18 mouse cellular contexts compared by ENCODE assay signal in the genomic region with DNA sequence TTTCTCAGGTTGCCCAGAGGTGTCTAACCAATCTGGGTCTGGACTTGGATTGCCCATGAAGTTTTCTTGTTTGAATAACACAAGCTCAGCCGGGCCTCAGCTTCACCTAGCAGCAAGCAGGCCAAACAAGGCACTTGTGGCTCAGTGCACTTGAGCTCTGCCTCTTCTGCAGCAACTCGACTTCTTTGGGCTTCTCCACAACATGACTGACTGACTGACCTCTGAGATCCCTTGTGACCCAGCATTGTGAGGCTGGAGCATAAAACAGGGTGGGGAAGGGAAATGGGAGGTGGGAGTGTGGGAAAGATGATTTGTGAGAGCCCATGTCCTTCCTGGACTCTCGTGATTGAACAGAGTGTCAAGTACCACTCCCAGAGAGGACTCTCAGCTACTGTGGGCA.
DNase-seq lines count a peak whose midpoint lies in the region; ATAC-seq and TF ChIP-seq lines count a peak whose summit lies in the region.
"Had no signal": no experiment of that assay in that cellular context is flagged by ENCODE, and none has a peak within 500 bp of the region (broad histone marks: within the 10 kb centered on the region; RNA-seq: fewer than 3 reads in every experiment).

No protein-coding gene starts in this region.

- TF ChIP-seq EP300 in stomach, postnatal 0 days (optimal IDR thresholded peaks at IDR 0.05): no peak

- H3K4me2 ChIP-seq in liver, embryonic 13.5 days: no peak overlapping the region
- H3K4me2 ChIP-seq in lung, embryonic 16.5 days (ENCODE audit: low read depth, low read length): no peak overlapping the region
- H3K4me2 ChIP-seq in stomach, postnatal 0 days (replicated peaks; ENCODE audit: low read depth): no peak overlapping the region
- H3K4me2 ChIP-seq: hindbrain, embryonic 14.5 days; intestine, embryonic 15.5 days had no signal

- no peak for TF ChIP-seq POLR2A in liver, adult 2 months (IDR thresholded peaks at IDR 0.05; ENCODE audit: extremely low read depth, insufficient read depth, low read length)

- no peak for TF ChIP-seq CTCF in liver, adult 2 months (IDR thresholded peaks at IDR 0.05; ENCODE audit: low read depth, low read length)
- no peak for TF ChIP-seq CTCF in stomach, postnatal 0 days (IDR thresholded peaks at IDR 0.05; ENCODE audit: low read depth)

- H3K4me1 ChIP-seq in liver, adult 2 months (ENCODE audit: control insufficient read depth, insufficient read depth, low read length): peaks cover 16% of the 10 kb centered on the region
- peaks cover 50% of the 10 kb centered on the region for H3K4me1 ChIP-seq in liver, embryonic 13.5 days (replicated peaks)
- peaks cover 22% of the 10 kb centered on the region for H3K4me1 ChIP-seq in lung, embryonic 16.5 days (replicated peaks; ENCODE audit: control insufficient read depth, insufficient read depth, low read length)
- peaks cover 2% of the 10 kb centered on the region; the same call in 1 of the 2 replicates for H3K4me1 ChIP-seq in stomach, postnatal 0 days (replicated peaks; ENCODE audit: control insufficient read depth, insufficient read depth)

- DNase-seq in liver, adult 2 months (ENCODE audit: extremely low read depth, low read depth, low spot score): no peak
- DNase-seq in liver: no peak
- DNase-seq in liver, embryonic 13.5 days: no peak
- no peak for DNase-seq in stomach, postnatal 0 days (ENCODE audit: low spot score)
- no peak for DNase-seq in spleen, postnatal 14 days (ENCODE audit: low spot score in 2 of 2)
- DNase-seq: adrenal gland, adult 8-10 months; cerebellum, adult 8-10 months; forebrain, postnatal 0 days; gastrocnemius, postnatal 14 days; heart, postnatal 10 days; kidney, postnatal 14 days; thymus, postnatal 14 days had no signal

- 0 out of 2 replicates have a peak overlapping the region, but pooled peaks have one; percentile 2 for H3K27ac ChIP-seq in liver, adult 2 months (replicated peaks; ENCODE audit: insufficient read depth, low read depth, low read length)
- peak overlapping the region; percentile 40 for H3K27ac ChIP-seq in liver, embryonic 13.5 days
- H3K27ac ChIP-seq in lung, embryonic 16.5 days (ENCODE audit: low read length): peak overlapping the region; percentile 72
- no peak overlapping the region for H3K27ac ChIP-seq in stomach, postnatal 0 days (replicated peaks)
- H3K27ac ChIP-seq: hindbrain, embryonic 14.5 days; intestine, embryonic 15.5 days had no signal

- H3K36me3 ChIP-seq in liver, adult 2 months (ENCODE audit: control insufficient read depth, insufficient read depth, low read length): peaks cover 4% of the 10 kb centered on the region; the same call in 1 of the 2 replicates
- no peaks in the 10 kb centered on the region for H3K36me3 ChIP-seq in liver, embryonic 13.5 days
- H3K36me3 ChIP-seq in lung, embryonic 16.5 days (ENCODE audit: control insufficient read depth, insufficient read depth, low read length): no peaks in the 10 kb centered on the region
- H3K36me3 ChIP-seq in stomach, postnatal 0 days (ENCODE audit: control insufficient read depth, insufficient read depth, low read length): no peaks in the 10 kb centered on the region
- H3K36me3 ChIP-seq: intestine, embryonic 15.5 days had no signal

- no peaks in the 10 kb centered on the region for H3K79me2 ChIP-seq in liver, adult 2 months (ENCODE audit: control insufficient read depth, insufficient read depth, low read length)

- no peak overlapping the region for H3K4me3 ChIP-seq in liver, adult 2 months (ENCODE audit: insufficient read depth, low read depth, low read length)
- no peak overlapping the region for H3K4me3 ChIP-seq in liver, embryonic 13.5 days (replicated peaks)
- no peak overlapping the region for H3K4me3 ChIP-seq in lung, embryonic 16.5 days (ENCODE audit: low read length)
- no peak overlapping the region for H3K4me3 ChIP-seq in stomach, postnatal 0 days (ENCODE audit: low read depth, low read length)
- H3K4me3 ChIP-seq: intestine, embryonic 15.5 days had no signal

- H3K9me3 ChIP-seq in liver, embryonic 13.5 days (replicated peaks): no peaks in the 10 kb centered on the region
- no peaks in the 10 kb centered on the region for H3K9me3 ChIP-seq in lung, embryonic 16.5 days (ENCODE audit: control insufficient read depth, low read length)
- no peaks in the 10 kb centered on the region for H3K9me3 ChIP-seq in stomach, postnatal 0 days (ENCODE audit: control insufficient read depth, low read length)
- H3K9me3 ChIP-seq: intestine, embryonic 15.5 days had no signal

- 75% methylated on average over 3 of the region's 3 CpGs for WGBS in liver, adult 2 months
- 38% methylated on average over 3 of the region's 3 CpGs for WGBS in liver, embryonic 13.5 days (ENCODE audit: insufficient replicate concordance)
- 40% methylated on average over 3 of the region's 3 CpGs for WGBS in lung, embryonic 16.5 days
- WGBS in stomach, postnatal 0 days: 52% methylated on average over 3 of the region's 3 CpGs

- ATAC-seq in liver, embryonic 13.5 days (ENCODE audit: low read depth): no peak; the same call in 1 of the 2 replicates
- ATAC-seq in lung, embryonic 16.5 days (ENCODE audit: low read depth): peak; percentile 39
- ATAC-seq in stomach, postnatal 0 days (ENCODE audit: low FRiP score, low TSS enrichment): no peak
- no peak for ATAC-seq in frontal cortex, adult (ENCODE audit: low TSS enrichment)
- ATAC-seq: CD4-positive, CD25-positive, alpha-beta regulatory T cell, adult 4 months; forebrain, postnatal 0 days; intestine, embryonic 15.5 days; midbrain, embryonic 16.5 days had no signal

- no peaks in the 10 kb centered on the region for H3K27me3 ChIP-seq in liver, adult 2 months (ENCODE audit: control insufficient read depth, insufficient read depth, low read length)
- no peaks in the 10 kb centered on the region for H3K27me3 ChIP-seq in liver, embryonic 13.5 days
- H3K27me3 ChIP-seq in lung, embryonic 16.5 days (ENCODE audit: control insufficient read depth, insufficient read depth, low read depth, low read length): no peaks in the 10 kb centered on the region
- H3K27me3 ChIP-seq in stomach, postnatal 0 days (ENCODE audit: control insufficient read depth, insufficient read depth, low read length): no peaks in the 10 kb centered on the region
- H3K27me3 ChIP-seq: intestine, embryonic 15.5 days had no signal

- H3K9ac ChIP-seq in liver, adult 2 months (ENCODE audit: low read depth, low read length): no peak overlapping the region
- H3K9ac ChIP-seq in liver, embryonic 13.5 days: 0 out of 2 replicates have a peak overlapping the region, but pooled peaks have one; percentile 23
- H3K9ac ChIP-seq in lung, embryonic 16.5 days (ENCODE audit: low read length): no peak overlapping the region
- H3K9ac ChIP-seq in stomach, postnatal 0 days (ENCODE audit: low read length): no peak overlapping the region
- H3K9ac ChIP-seq: forebrain, postnatal 0 days; hindbrain, embryonic 14.5 days; intestine, embryonic 15.5 days had no signal
